Mouse (Mus musculus): ENCODE results near the gene Zfp524.

DNA sequence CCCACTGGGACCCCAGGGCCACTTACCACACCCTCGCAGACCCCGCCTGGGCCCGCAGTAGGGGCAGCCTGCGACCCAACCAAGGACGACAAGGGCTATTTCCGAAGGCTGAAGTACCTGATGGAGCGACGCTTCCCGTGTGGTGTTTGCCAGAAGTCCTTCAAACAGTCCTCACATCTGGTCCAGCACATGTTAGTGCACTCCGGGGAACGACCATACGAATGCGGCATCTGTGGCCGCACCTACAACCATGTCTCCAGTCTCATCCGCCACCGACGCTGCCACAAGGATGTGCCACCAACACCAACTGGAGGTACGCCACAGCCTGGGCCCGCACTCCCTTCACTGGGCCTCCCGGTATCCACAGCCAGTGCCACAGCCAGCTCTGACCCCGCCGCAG, 15.3 kb downstream of the Zfp524 start:
- TF ChIP-seq CTCF (IDR thresholded peaks at IDR 0.05; ENCODE audit: low read depth) (no peak), EP300 (IDR thresholded peaks at IDR 0.05; ENCODE audit: low read depth) (no peak)
